Mouse (Mus musculus) adrenal gland, postnatal 4 days (tissue): ENCODE measurements around the gene Slc11a1. TPM values are rescaled to one million over a fixed set of nuclear protein-coding genes. Genes with fewer than 3 reads are reported as not detected.

Experiments
- DNase-seq, 2 experiments: peaks; one replicate each; pipeline ENCODE4 v3.0.0; 2021 to 2022; ENCODE audit warnings: low spot score in 2 of 2, mixed read lengths in 2 of 2
- microRNA-seq: library from miRNA; unstranded; fragments of <30 nt; microRNA quantifications from one replicate; pipeline ENCODE4 v1.2.0, GENCODE M21; 2021
- total RNA-seq, 2 experiments: library from RNA; stranded (reverse); gene quantifications; 2 replicates each; pipeline ENCODE4 v1.2.3; 2021

Slc11a1 gene
- total RNA-seq, 2 experiments from 2014 or later, result 10.2 to 13.6 TPM

DNA sequence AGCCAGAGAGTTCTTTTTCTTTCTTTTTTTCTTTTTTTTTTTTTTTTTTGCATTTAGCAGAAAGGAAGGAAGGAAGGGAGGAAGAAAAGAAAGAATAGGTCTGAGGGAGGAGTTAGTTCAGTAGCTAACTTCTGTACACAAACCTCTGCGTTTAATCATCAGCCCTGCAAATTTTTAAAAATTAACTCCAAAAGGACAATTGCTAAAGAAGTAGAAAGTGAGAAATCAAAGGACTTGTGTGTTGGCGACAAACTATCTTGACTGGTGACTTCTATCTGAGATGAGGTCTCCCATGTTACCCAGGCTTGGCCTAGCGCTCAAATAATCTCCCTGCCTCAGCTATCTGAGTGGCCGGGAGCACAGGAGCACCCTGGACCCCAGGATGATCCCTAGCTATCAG, 29.2 kb downstream of the Slc11a1 start:
- no peak for DNase-seq

DNA sequence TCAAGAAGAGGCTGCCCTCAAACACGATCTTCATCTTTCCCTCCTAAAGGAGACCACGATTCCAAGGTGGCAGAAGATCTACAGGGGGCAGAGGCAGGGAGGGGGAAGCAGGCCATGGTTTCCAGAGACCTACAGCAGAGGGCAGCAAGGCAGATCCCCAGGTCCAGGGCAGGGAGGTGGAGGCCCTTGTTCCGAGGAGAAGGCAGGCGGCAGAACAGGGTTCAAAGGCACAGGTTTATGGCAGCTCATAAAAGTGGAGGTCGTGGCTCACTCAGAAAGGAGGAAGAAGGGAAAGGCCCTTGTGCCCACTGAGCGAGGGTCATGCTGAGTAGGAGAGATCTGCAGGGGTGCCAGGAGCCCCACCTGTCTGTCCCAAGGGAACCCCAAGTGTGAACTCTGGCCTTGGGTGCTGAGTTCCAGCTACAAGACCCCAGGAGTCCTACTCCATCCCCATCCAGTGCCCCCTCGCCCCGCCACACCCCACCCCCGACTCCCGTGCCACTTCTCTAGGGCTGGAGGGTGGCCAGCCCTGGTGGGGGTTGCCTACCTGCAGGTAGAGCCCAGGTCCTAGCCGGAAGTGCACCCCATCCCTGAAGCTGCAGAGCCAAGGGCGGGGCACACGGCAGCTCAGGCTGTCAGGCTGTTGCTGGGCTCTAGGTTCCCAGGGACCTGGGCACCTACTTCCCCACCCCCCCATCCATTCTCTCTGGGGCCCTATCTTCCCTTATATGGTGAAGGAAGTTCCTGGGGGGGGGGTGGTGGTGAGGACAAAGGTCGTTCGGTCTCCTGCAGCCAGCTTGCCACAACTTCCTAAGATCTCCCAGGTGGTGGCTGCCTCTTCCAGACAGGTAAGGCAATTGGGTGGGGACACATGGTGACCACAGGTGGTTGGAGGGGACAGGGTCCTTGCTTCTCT, 33.9 kb downstream of the Slc11a1 start, which contains the start of gene Vil1:
Vil1 (plus strand) TSS at position 788 of the 916 bp plus-strand sequence.
- DNase-seq, result no peak

DNA sequence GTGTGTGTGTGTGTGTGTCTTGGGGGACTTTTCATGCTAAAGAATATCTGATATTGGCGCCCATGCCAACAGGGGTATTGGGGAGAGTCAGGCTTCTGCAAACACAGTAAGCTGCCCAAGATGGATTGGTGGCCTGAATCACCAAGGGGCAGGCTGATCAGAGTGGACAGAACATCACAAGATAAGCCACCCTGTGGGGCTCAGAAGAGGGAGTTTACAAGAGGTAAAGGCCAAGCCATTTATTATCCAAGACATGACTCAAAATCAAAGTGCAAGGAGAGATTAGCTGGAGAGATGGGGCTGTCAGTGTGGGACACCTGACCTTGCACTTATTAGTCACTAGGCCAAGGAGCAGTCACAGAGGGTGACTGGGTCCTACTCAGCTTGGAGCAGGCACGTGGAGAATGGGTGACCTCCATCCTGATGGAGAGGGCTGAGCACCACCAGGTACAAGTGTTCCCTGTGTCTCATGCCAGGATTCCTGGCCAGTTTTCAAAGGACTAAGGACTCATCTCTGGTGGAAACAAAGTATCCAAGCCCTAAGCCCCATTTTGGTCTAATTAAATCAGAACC, 36.8 kb downstream of the Slc11a1 start:
- no peak for DNase-seq

DNA sequence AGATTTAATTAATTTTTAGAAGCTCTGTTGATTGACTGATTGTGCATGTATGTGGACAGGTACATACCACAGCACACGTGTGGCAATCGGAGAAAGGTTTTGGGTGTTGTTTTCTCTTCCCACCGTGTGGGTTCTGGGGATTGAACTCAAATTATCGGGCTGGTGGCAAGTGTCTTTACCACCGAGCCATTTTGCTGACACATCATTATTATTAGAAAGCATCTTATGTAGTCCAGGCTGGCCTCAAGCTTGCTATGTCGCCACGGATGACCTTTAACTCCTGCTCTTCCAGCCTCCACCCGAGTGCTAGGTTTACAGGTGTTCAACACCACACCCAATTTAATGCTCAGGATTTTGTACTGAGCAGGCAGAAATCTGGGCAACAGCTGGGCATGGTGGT, 37.7 kb downstream of the Slc11a1 start:
- DNase-seq, result no peak

DNA sequence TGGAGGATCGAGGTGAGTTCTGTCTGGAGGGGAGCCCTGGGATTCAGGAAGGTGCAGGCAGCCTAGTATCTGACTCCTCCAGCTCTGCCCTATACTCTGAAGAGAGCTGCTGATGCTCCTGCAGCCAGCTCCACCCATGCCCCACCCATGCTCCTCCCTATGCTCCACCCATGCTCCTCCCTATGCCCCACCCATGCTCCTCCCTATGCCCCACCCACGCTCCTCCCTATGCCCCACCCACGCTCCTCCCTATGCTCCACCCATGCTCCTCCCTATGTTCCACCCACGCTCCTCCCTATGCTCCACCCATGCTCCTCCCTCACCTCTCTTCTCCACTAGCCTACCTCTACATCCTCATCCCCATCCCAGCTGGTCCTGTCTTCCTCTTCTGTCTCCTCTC, 40.1 kb downstream of the Slc11a1 start:
- DNase-seq, result no peak

DNA sequence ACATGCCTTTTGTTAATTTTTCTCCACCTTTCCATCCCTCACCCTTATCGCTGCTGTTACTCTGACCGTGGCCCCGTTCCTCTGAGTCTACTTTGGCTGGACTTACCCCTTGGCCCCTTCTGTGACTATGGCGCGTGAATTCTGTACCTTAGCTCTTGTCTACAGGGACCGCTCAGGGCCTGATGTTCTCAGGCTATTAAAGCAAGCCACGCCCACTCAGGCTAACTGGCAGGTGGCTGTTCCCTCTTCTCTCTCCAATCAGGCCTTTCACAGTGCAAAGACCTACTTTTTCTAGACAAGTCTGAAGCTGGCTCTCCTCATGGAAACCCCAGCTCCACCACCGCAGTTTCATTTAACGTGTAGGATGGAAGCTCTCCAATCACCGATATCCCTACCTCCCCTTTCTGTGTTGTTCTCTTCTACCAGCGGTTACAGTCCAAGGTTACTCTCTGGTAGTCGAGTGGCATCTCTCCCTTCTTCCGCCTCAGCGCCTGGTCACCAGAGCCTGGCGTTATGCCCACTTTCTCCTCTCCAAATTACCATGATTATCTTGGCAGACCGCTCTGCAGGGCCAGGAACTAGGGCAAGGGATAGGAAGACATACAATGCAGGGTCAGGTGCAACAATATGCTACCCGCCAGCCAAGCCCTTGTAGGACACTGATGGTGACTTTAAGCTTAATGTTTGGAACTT, 43.9 kb downstream of the Slc11a1 start:
- no peak for DNase-seq

DNA sequence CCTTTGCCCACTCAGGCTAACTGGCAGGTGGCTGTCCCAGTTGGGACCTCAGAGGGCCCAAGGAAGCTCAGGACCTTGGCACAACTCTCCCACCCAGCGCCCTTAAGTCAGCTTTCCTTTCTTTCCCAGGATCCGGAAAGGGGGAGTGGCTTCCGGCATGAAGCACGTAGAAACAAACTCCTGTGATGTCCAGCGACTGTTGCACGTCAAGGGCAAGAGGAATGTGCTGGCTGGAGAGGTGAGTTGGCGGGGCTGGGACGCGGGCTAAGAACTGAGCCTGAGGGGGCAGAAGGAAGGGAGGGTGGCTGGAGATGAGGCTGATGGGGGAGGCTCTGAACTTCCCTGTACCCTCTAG, 44.4 kb downstream of the Slc11a1 start:
- DNase-seq, result no peak

DNA sequence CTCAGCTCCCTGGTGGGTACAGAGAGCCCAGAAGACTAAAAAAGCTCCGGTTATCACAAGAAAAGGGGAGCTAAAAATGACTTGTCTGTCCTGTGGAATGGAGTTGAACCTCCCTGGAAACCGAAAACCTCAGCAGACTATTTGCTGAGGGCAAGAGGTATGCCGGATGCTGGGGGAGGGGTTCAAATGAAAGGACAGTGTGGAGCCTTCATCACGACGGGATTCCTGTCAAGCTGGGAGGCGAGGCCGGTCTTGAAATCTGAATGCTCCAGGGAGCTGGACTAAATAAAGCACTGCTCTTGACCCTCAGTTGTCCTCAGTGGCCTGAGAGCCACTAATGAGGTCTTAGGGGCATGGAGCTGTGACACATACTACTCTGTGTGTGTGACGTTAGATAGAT, 48.2 kb downstream of the Slc11a1 start:
- DNase-seq, result no peak

DNA sequence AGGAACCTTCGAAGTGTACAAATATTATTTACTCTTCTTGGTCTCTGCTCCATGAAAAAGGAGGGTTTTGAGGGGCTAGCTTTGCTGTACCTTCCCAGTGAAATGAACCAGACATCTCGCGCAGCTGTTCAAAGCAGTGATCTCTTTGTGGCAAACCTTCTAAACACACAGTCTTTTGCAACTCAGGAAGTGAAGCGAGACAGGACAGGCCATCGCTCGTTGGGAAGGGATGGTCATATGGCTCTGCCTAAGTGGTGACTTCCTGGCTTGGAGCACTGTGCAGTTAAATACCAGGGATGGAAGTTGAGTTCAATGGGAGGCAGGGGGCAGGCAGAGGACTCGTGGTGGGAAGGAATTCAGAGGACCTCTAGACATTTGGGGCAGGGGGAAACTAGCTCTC, 50.9 kb downstream of the Slc11a1 start:
- DNase-seq, result no peak

DNA sequence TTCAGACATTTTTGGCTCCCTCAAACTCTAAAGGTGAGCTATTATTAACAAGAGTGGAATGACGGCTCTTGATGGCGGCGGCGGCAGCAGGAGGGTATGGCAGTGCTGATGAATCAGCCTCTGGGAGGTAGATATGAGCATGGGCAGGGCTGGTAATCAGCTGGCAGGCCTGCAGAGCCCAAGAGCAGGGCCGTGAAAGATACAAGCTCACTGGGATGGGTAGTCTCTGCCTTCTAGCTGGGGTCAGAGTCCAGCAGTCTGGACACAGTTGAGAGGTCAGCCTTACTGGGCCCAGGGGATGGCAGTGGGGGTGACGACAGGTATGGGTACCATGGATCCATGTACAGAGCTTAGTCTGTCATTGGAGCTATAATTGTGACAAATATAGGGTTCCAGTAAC, 58.2 kb downstream of the Slc11a1 start:
- no peak for DNase-seq

DNA sequence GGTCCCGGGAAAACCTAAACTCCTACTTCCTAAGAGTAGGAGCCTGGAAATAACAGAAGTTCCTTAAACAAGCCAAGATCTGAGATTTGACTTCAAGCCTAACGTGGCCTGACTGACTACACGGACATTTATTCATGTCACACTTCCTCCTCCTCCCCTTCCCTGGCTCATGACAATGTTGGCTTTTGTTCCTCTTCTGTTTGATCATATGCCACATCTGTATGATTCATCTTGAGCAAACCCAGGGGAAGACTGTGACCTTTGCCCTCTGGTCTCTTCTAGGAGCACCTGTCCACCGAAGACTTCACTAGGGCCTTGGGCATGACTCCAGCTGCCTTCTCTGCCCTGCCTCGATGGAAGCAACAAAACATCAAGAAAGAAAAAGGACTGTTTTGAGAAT, 59.6 kb downstream of the Slc11a1 start:
- DNase-seq, result no peak

DNA sequence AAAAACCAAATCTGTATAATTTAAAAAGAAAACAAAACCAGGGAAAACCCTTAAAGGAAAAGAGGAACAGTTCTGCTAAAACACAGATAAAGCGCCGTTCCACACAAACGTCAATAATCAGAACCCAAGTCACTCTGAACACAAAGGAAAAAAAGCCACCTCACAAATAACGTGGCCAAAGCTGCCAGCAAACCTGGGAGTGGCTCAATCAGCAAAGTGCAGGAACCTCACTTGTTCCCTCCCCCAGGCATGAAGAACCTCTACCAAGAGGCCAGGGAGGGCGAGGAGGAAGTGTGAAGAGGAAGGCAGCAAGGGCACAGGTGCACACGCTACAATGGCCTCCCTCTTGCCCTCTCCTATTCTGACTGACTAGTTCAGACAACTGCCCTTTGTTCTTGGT, 60.6 kb downstream of the Slc11a1 start:
- DNase-seq, result no peak

Small RNA genes lying within 50 kb of the gene (microRNA-seq; reads per million reads assigned to microRNA genes)
- 30,083 reads per million, percentile 98 among the genes with 10 or more reads in this experiment for gene Mir26b

Other genes starting within 250 kb of the Slc11a1 start
- gene Rufy4, start 249.7 kb upstream of the Slc11a1 start, total RNA-seq, result 1 to 10 TPM; 3.9 to 4.0 TPM
- under 1 TPM; 0.45 to 0.68 TPM for gene Cxcr2, start 221.2 kb upstream of the Slc11a1 start, total RNA-seq
- not detected for gene Cxcr1, start 180.6 kb upstream of the Slc11a1 start, total RNA-seq
- gene Arpc2, start 139.1 kb upstream of the Slc11a1 start, total RNA-seq, result 100 to 1,000 TPM; 198 to 205 TPM
- under 1 TPM in 1 of 2 experiments, not detected in 1; 0.28 TPM for gene Gpbar1, start 96.6 kb upstream of the Slc11a1 start, total RNA-seq
- 100 to 1,000 TPM; 175 to 177 TPM for gene Aamp, start 90.5 kb upstream of the Slc11a1 start, total RNA-seq
- gene Pnkd, start 90.3 kb upstream of the Slc11a1 start, total RNA-seq, result 10 to 100 TPM; 72.1 to 72.4 TPM
- 10 to 100 TPM; 65.8 to 72.4 TPM for gene Tmbim1, start 69.6 kb upstream of the Slc11a1 start, total RNA-seq
- gene Catip, start 13.1 kb upstream of the Slc11a1 start, total RNA-seq, result under 1 TPM; 0.48 to 0.50 TPM
- gene Ctdsp1, start 16.3 kb downstream of the Slc11a1 start, total RNA-seq, result 100 to 1,000 TPM; 156 to 162 TPM
- gene Vil1, start 34.2 kb downstream of the Slc11a1 start, total RNA-seq, result 1 to 10 TPM; 1.6 to 7.1 TPM
- 10 to 100 TPM; 43.9 to 44.4 TPM for gene Cnot9, start 130.9 kb downstream of the Slc11a1 start, total RNA-seq
- gene Plcd4, start 167.7 kb downstream of the Slc11a1 start, total RNA-seq, result 1 to 10 TPM in 1 of 2 experiments, under 1 TPM in 1; 0.90 to 1.1 TPM
- 10 to 100 TPM; 28.4 to 31.1 TPM for gene Usp37, start 169.1 kb downstream of the Slc11a1 start, total RNA-seq
- gene Zfp142, start 213.1 kb downstream of the Slc11a1 start, total RNA-seq, result 10 to 100 TPM; 15.7 to 15.8 TPM
- gene Bcs1l, start 213.1 kb downstream of the Slc11a1 start, total RNA-seq, result 10 to 100 TPM; 22.2 to 23.5 TPM
- gene Rnf25, start 226.2 kb downstream of the Slc11a1 start, total RNA-seq, result 10 to 100 TPM; 51.9 to 58.5 TPM
- gene Stk36, start 226.2 kb downstream of the Slc11a1 start, total RNA-seq, result 1 to 10 TPM; 5.1 to 6.0 TPM